Mouse (Mus musculus): ENCODE data around the gene Lipa. TPM values are rescaled to one million over a fixed set of nuclear protein-coding genes. Genes with fewer than 3 reads are reported as not detected.

The Lipa gene
- total and polyA plus RNA-seq, 3 experiments: 19.3 to 63.4 (median 38.1) TPM

GRCm38 (mm10) chr19:34496353-34496752 lies 30.9 kb downstream of the Lipa start:
- Histone ChIP-seq H3K9me3 (replicated peaks; ENCODE audit: low read length) (no peaks in the 10 kb centered on the region), H3K27me3 (replicated peaks) (no peaks in the 10 kb centered on the region), H3K27ac (ENCODE audit: insufficient read depth, low read depth) (no peak overlapping the region), H3K4me1 (ENCODE audit: control insufficient read depth in 1 of 2, insufficient read depth in 2 of 2) (no peaks in the 10 kb centered on the region), H3K9ac (ENCODE audit: insufficient read depth, low read depth) (no peak overlapping the region), H3K36me3 (replicated peaks in 1 of 2; ENCODE audit: control insufficient read depth in 1 of 2, insufficient read depth in 1 of 2, low read length in 1 of 2) (peaks cover 3 to 66% of the 10 kb centered on the region in 2 experiments), H3K79me2 (replicated peaks; ENCODE audit: control insufficient read depth, extremely low read depth, insufficient read depth, poor library complexity, severe bottlenecking) (no peaks in the 10 kb centered on the region), H3K4me2 (ENCODE audit: insufficient read depth, low read depth, poor library complexity, severe bottlenecking) (no peak overlapping the region), H3K4me3 (replicated peaks in 1 of 3; ENCODE audit: low read depth in 2 of 3, low read length in 2 of 3, poor library complexity in 1 of 3) (no peak overlapping the region)
- TF ChIP-seq MAX (IDR thresholded peaks at IDR 0.05; ENCODE audit: low read length) (no peak), USF1 (IDR thresholded peaks at IDR 0.05; ENCODE audit: low read depth, low read length) (no peak), RCOR1 (conservative IDR thresholded peaks at IDR 0.05; ENCODE audit: low read depth, low read length) (no peak), UBTF (IDR thresholded peaks at IDR 0.05; ENCODE audit: low read depth, low read length) (no peak), IRF4 (IDR thresholded peaks at IDR 0.05; ENCODE audit: low read depth, low read length) (no peak), MEF2A (IDR thresholded peaks at IDR 0.05; ENCODE audit: borderline replicate concordance, low read depth, low read length) (no peak)
- dilution Hi-C loops (cut with MboI; ENCODE audit: extremely low pct_ligation_motif_present, extremely low pct_unique_long_range_greater_than_20kb, low sequenced_read_pairs): no loop called here
- DNase-seq (ENCODE audit: extremely low read depth): no peak
- in situ Hi-C loops (cut with MboI; ENCODE audit: low pct_ligation_motif_present, low pct_unique_long_range_greater_than_20kb, low sequenced_read_pairs): no loop called here

GRCm38 (mm10) chr19:34493859-34494258 lies 33.4 kb downstream of the Lipa start:
- Histone ChIP-seq H3K4me3 (replicated peaks in 1 of 3; ENCODE audit: low read depth in 2 of 3, low read length in 2 of 3, poor library complexity in 1 of 3) (no peak overlapping the region), H3K4me2 (ENCODE audit: insufficient read depth, low read depth, poor library complexity, severe bottlenecking) (no peak overlapping the region), H3K27ac (ENCODE audit: insufficient read depth, low read depth) (no peak overlapping the region), H3K9ac (ENCODE audit: insufficient read depth, low read depth) (no peak overlapping the region), H3K9me3 (replicated peaks; ENCODE audit: low read length) (no peaks in the 10 kb centered on the region), H3K36me3 (replicated peaks in 1 of 2; ENCODE audit: control insufficient read depth in 1 of 2, insufficient read depth in 1 of 2, low read length in 1 of 2) (peaks cover 3 to 49% of the 10 kb centered on the region in 2 experiments), H3K4me1 (ENCODE audit: control insufficient read depth in 1 of 2, insufficient read depth in 2 of 2) (no peaks in the 10 kb centered on the region), H3K79me2 (replicated peaks; ENCODE audit: control insufficient read depth, extremely low read depth, insufficient read depth, poor library complexity, severe bottlenecking) (no peaks in the 10 kb centered on the region), H3K27me3 (replicated peaks) (no peaks in the 10 kb centered on the region)
- no peak for TF ChIP-seq JUN (IDR thresholded peaks at IDR 0.05; ENCODE audit: insufficient read depth, low read depth, low read length)
- no peak for TF ChIP-seq BHLHE40 (IDR thresholded peaks at IDR 0.05; ENCODE audit: low read depth, low read length)
- TF ChIP-seq USF2 (conservative IDR thresholded peaks at IDR 0.05; ENCODE audit: low read depth, low read length): no peak
- no peak for TF ChIP-seq MAFK (IDR thresholded peaks at IDR 0.05; ENCODE audit: insufficient replicate concordance, low read length)
- TF ChIP-seq E2F4 (IDR thresholded peaks at IDR 0.05; ENCODE audit: insufficient replicate concordance, low read depth, low read length): no peak
- no peak for TF ChIP-seq NELFE (IDR thresholded peaks at IDR 0.05; ENCODE audit: low read depth, low read length)
- TF ChIP-seq ZC3H11A (IDR thresholded peaks at IDR 0.05; ENCODE audit: low read depth, low read length): no peak
- no peak for TF ChIP-seq ZKSCAN1 (IDR thresholded peaks at IDR 0.05; ENCODE audit: borderline replicate concordance, low read depth, low read length)
- TF ChIP-seq SMC3 (IDR thresholded peaks at IDR 0.05; ENCODE audit: low read depth, low read length): no peak
- dilution Hi-C loops (cut with MboI; ENCODE audit: extremely low pct_ligation_motif_present, extremely low pct_unique_long_range_greater_than_20kb, low sequenced_read_pairs) (no loop called here), in situ Hi-C loops (cut with MboI; ENCODE audit: low pct_ligation_motif_present, low pct_unique_long_range_greater_than_20kb, low sequenced_read_pairs) (no loop called here)
- no peak for DNase-seq (ENCODE audit: extremely low read depth)
